Mouse (Mus musculus) lung, adult 18-20 months (tissue): ENCODE data around the gene Man2c1.

Source experiments
- DNase-seq, 2 experiments: peaks; one replicate each; pipeline ENCODE4 v3.0.0; 2022; ENCODE audit warnings: mixed read lengths in 2 of 2

The Man2c1 gene

GRCm38 (mm10) chr9:57130577-57131433 lies at the start of gene Man2c1:
Man2c1 (plus strand) TSS chr9:57130690.
- peak; percentile 93 to 95 for DNase-seq

GRCm38 (mm10) chr9:57082236-57082635 lies 48.3 kb upstream of the Man2c1 start:
- DNase-seq: no peak

GRCm38 (mm10) chr9:57117261-57117755 lies 13.2 kb upstream of the Man2c1 start:
- DNase-seq: no peak

- no peak for DNase-seq
Observed at GRCm38 (mm10) chr9:57129641-57130040, 849 bp upstream of the Man2c1 start.

GRCm38 (mm10) chr9:57137246-57137645 lies 6.8 kb downstream of the Man2c1 start:
- no peak for DNase-seq

- no peak for DNase-seq
Observed at GRCm38 (mm10) chr9:57137777-57138176, 7.3 kb downstream of the Man2c1 start.

GRCm38 (mm10) chr9:57138507-57138906 lies 8.0 kb downstream of the Man2c1 start:
- DNase-seq: no peak

- no peak for DNase-seq
Observed at GRCm38 (mm10) chr9:57139110-57139509, 8.6 kb downstream of the Man2c1 start.

- no peak for DNase-seq
Observed at GRCm38 (mm10) chr9:57139571-57139970, 9.1 kb downstream of the Man2c1 start.

- DNase-seq: no peak
Observed at GRCm38 (mm10) chr9:57141417-57142353, 11.2 kb downstream of the Man2c1 start.

GRCm38 (mm10) chr9:57143212-57143611 lies 12.7 kb downstream of the Man2c1 start:
- DNase-seq: no peak

GRCm38 (mm10) chr9:57144830-57145229 lies 14.3 kb downstream of the Man2c1 start:
- DNase-seq: no peak

- DNase-seq: no peak
Observed at GRCm38 (mm10) chr9:57146451-57147066, 16.1 kb downstream of the Man2c1 start.

GRCm38 (mm10) chr9:57147205-57148143 lies 17.0 kb downstream of the Man2c1 start:
- no peak for DNase-seq

GRCm38 (mm10) chr9:57148144-57148878 lies 17.8 kb downstream of the Man2c1 start, which contains the start of gene Neil1:
Neil1 (minus strand) TSS chr9:57148305.
- peak; percentile 94 to 95 for DNase-seq

GRCm38 (mm10) chr9:57149021-57149420 lies 18.5 kb downstream of the Man2c1 start:
- no peak for DNase-seq

- no peak for DNase-seq
Observed at GRCm38 (mm10) chr9:57150192-57150591, 19.7 kb downstream of the Man2c1 start.

- no peak for DNase-seq
Observed at GRCm38 (mm10) chr9:57152331-57152730, 21.8 kb downstream of the Man2c1 start.

GRCm38 (mm10) chr9:57156383-57156782 lies 25.9 kb downstream of the Man2c1 start:
- DNase-seq: no peak

- DNase-seq: no peak
Observed at GRCm38 (mm10) chr9:57156823-57157222, 26.3 kb downstream of the Man2c1 start.

- DNase-seq: no peak
Observed at GRCm38 (mm10) chr9:57157499-57157898, 27.0 kb downstream of the Man2c1 start.
